Mouse (Mus musculus) heart, adult 2 months (tissue): ENCODE data around the gene Sypl. TPM values are rescaled to one million over a fixed set of nuclear protein-coding genes. Genes with fewer than 3 reads are reported as not detected.
A peak's percentile ranks its signal among the peaks of the same experiment; 100 is the strongest.

Source experiments
- DNase-seq, 2 experiments: peaks; one replicate each; pipeline ENCODE4 v3.0.0; 2021
- H3K27ac ChIP-seq: fragments of 200-600 bp; 2 replicates; pipeline ENCODE4 v1.8.1; 2022
- H3K27me3 ChIP-seq: fragments of 200-500 bp; 2 replicates; pipeline ENCODE4 v1.6.1; 2012; ENCODE audit warnings: mild to moderate bottlenecking, low read length, inconsistent platforms, mixed read lengths; ENCODE audit not compliant: control insufficient read depth, insufficient read depth
- H3K36me3 ChIP-seq: fragments of 200-500 bp; 2 replicates; pipeline ENCODE4 v1.6.1; 2012; ENCODE audit warnings: low read length, inconsistent platforms; ENCODE audit not compliant: control insufficient read depth, insufficient read depth
- H3K4me1 ChIP-seq: fragments of 200-500 bp; 2 replicates; pipeline ENCODE4 v1.6.1; 2011; ENCODE audit warnings: low read length; ENCODE audit not compliant: control insufficient read depth, insufficient read depth
- H3K4me3 ChIP-seq: fragments of 200-600 bp; 2 replicates; pipeline ENCODE4 v1.8.1; 2022
- H3K79me2 ChIP-seq: fragments of 200-500 bp; replicated peaks from 2 replicates; pipeline ENCODE4 v1.6.1; 2012; ENCODE audit warnings: mild to moderate bottlenecking, inconsistent platforms, low read length, moderate library complexity, mixed read lengths; ENCODE audit not compliant: control insufficient read depth, insufficient read depth
- H3K9ac ChIP-seq: fragments of 200-500 bp; 2 replicates; pipeline ENCODE4 v1.6.1; 2012; ENCODE audit warnings: low read depth, mild to moderate bottlenecking, control low read depth, inconsistent platforms, low read length, mixed read lengths
- CTCF ChIP-seq: fragments of 200-600 bp; IDR thresholded peaks from 2 replicates; pipeline ENCODE4 v1.8.1; 2022; ENCODE audit warnings: antibody characterized with exemption, mild to moderate bottlenecking, moderate library complexity
- EP300 ChIP-seq: fragments of 200-500 bp; IDR thresholded peaks from 2 replicates; pipeline ENCODE4 v1.6.1; 2011; ENCODE audit warnings: low read depth, low read length, control low read depth; ENCODE audit not compliant: insufficient read depth
- POLR2A ChIP-seq: fragments of 200-500 bp; IDR thresholded peaks from 2 replicates; pipeline ENCODE4 v1.6.1; 2011; ENCODE audit warnings: mild to moderate bottlenecking, low read depth, low read length, control low read depth; ENCODE audit not compliant: insufficient read depth
- WGBS: fragments of 180-500 bp; shearing (Covaris S2); methylation state at CpG from one replicate; pipeline ENCODE4 v1.1.7; 2018; 5-methylcytosine and 5-hydroxymethylcytosine counted together
- intact Hi-C: fragments of 180-260 bp; cut with DNase I; formaldehyde crosslinking; loops from one replicate; pipeline ENCODE4 v1.15.1; 2025
- polyA plus RNA-seq: library from polyadenylated mRNA; depleted of rRNA; stranded (reverse); fragments of >200 nt; gene quantifications from 2 replicates; pipeline ENCODE4 v1.2.3, GENCODE M21; 2012
- total RNA-seq, 2 experiments: library from RNA; stranded (reverse); gene quantifications; 2 replicates each; pipeline ENCODE4 v1.2.3; 2021

Sypl gene
- total and polyA plus RNA-seq, 3 experiments, result 75.7 to 85.5 (median 77.8) TPM

GRCm38 (mm10) chr12:32912772-32913171 is 40.9 kb upstream of the Sypl start:
- no peak for DNase-seq
- Histone ChIP-seq H3K27me3 (no peaks in the 10 kb centered on the region), H3K9ac (no peak overlapping the region), H3K36me3 (no peaks in the 10 kb centered on the region), H3K4me3 (no peak overlapping the region), H3K79me2 (no peaks in the 10 kb centered on the region), H3K4me1 (no peaks in the 10 kb centered on the region; the same call in none of the 2 replicates), H3K27ac (no peak overlapping the region)
- no peak for TF ChIP-seq POLR2A
- no peak for TF ChIP-seq EP300
- no peak for TF ChIP-seq CTCF
- intact Hi-C loops, result loop anchor here (5.0 kb wide), 2 partner anchors 195 to 420 kb away; no protein-coding TSS in a partner anchor
- WGBS, result 69% methylated on average over 5 of the region's 5 CpGs

- intact Hi-C loops, result loop anchor here (5.0 kb wide), 1 partner anchor 44 kb away; no protein-coding TSS in a partner anchor
- WGBS, result 70% methylated on average over 7 of the region's 7 CpGs
- Histone ChIP-seq H3K36me3 (no peaks in the 10 kb centered on the region), H3K27me3 (no peaks in the 10 kb centered on the region), H3K4me3 (no peak overlapping the region), H3K4me1 (peaks cover 4% of the 10 kb centered on the region; the same call in 1 of the 2 replicates), H3K9ac (no peak overlapping the region), H3K27ac (no peak overlapping the region), H3K79me2 (no peaks in the 10 kb centered on the region)
- TF ChIP-seq EP300 (no peak), POLR2A (no peak), CTCF (no peak)
- DNase-seq, result no peak
These were observed 35.0 kb upstream of the Sypl start for GRCm38 (mm10) chr12:32918683-32919082.

- Histone ChIP-seq H3K4me1 (peaks cover 4% of the 10 kb centered on the region; the same call in 1 of the 2 replicates), H3K27ac (no peak overlapping the region), H3K4me3 (no peak overlapping the region), H3K79me2 (no peaks in the 10 kb centered on the region), H3K27me3 (no peaks in the 10 kb centered on the region), H3K9ac (no peak overlapping the region), H3K36me3 (no peaks in the 10 kb centered on the region)
- intact Hi-C loops, result loop anchor here (5.0 kb wide), 1 partner anchor 43 kb away; no protein-coding TSS in a partner anchor
- no peak for TF ChIP-seq POLR2A
- no peak for TF ChIP-seq EP300
- TF ChIP-seq CTCF, result no peak
- no peak for DNase-seq
- 51% methylated on average over 3 of the region's 3 CpGs for WGBS
These were observed 34.6 kb upstream of the Sypl start for GRCm38 (mm10) chr12:32919091-32919490.

- WGBS, result 89% methylated on average over 5 of the region's 5 CpGs
- Histone ChIP-seq H3K27me3 (no peaks in the 10 kb centered on the region), H3K4me1 (peaks cover 4% of the 10 kb centered on the region; the same call in 1 of the 2 replicates), H3K9ac (no peak overlapping the region), H3K27ac (no peak overlapping the region), H3K79me2 (no peaks in the 10 kb centered on the region), H3K4me3 (no peak overlapping the region), H3K36me3 (no peaks in the 10 kb centered on the region)
- DNase-seq, result no peak
- intact Hi-C loops, result loop anchor here (5.0 kb wide), 1 partner anchor 43 kb away; no protein-coding TSS in a partner anchor
- TF ChIP-seq CTCF (no peak), POLR2A (no peak), EP300 (no peak)
These were observed 34.2 kb upstream of the Sypl start for GRCm38 (mm10) chr12:32919527-32919926.

- intact Hi-C loops, result loop anchor here (1.0 to 2.0 kb wide), 2 partner anchors 17 to 90 kb away; no protein-coding TSS in a partner anchor
- Histone ChIP-seq H3K4me3 (no peak overlapping the region), H3K9ac (no peak overlapping the region), H3K27ac (no peak overlapping the region), H3K4me1 (peaks cover 4% of the 10 kb centered on the region; the same call in 1 of the 2 replicates), H3K27me3 (no peaks in the 10 kb centered on the region), H3K79me2 (no peaks in the 10 kb centered on the region), H3K36me3 (no peaks in the 10 kb centered on the region)
- TF ChIP-seq EP300 (peak; percentile 88; the same call in 1 of the 2 replicates), POLR2A (no peak), CTCF (peak; percentile 94; the same call in 1 of the 2 replicates)
- DNase-seq, result peak; percentile 67 to 79
- WGBS, result 65% methylated on average over 8 of the region's 8 CpGs
These were observed 33.4 kb upstream of the Sypl start for GRCm38 (mm10) chr12:32920185-32920788.

DNA sequence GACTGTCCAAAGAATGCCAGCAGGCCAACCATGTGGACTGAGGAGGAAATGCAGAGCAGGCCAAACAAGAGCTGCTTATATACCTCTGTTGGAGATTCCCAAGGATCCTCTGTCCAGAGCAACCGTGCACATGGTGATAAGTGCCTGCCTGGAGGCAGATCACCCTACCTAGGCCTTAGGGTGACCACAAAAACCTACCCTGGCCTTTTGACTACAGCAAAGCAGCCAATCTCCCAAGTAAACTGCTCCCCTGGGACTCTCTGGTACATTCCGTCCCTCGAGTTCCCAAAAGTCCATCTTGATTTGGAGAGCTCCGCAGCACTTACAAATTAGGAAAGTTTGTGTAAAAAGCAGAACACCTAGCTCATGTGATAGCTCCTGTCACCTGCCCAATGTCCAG is 32.6 kb upstream of the Sypl start:
- H3K79me2 ChIP-seq, result no peaks in the 10 kb centered on the region
- H3K9ac ChIP-seq, result no peak overlapping the region
- intact Hi-C loops, result loop anchor here (2.0 kb wide), 1 partner anchor 16 kb away; no protein-coding TSS in a partner anchor
- TF ChIP-seq POLR2A (no peak), EP300 (no peak), CTCF (no peak)
- H3K27me3 ChIP-seq, result no peaks in the 10 kb centered on the region
- H3K27ac ChIP-seq, result no peak overlapping the region
- no peak overlapping the region for H3K4me3 ChIP-seq
- no peak for DNase-seq
- peaks cover 4% of the 10 kb centered on the region; the same call in 1 of the 2 replicates for H3K4me1 ChIP-seq
- no peaks in the 10 kb centered on the region for H3K36me3 ChIP-seq
- WGBS, result 62% methylated on average over 4 of the region's 4 CpGs
